Mouse (Mus musculus) adrenal gland, adult 18-20 months (tissue): ENCODE results near the gene Nrg3. TPM values are rescaled to one million over a fixed set of nuclear protein-coding genes. Genes with fewer than 3 reads are reported as not detected.

Experiments
- DNase-seq, 2 experiments: peaks; one replicate each; pipeline ENCODE4 v3.0.0; 2021 to 2022; ENCODE audit warnings: low spot score in 2 of 2
- long read RNA-seq, 2 experiments: library from polyadenylated mRNA; stranded (forward); transcript quantifications; one replicate each; pipeline ENCODE4 v2.0.0; 2021
- total RNA-seq, 2 experiments: library from RNA; stranded (reverse); gene quantifications; 1 replicate in 1 of 2; 2 replicates in 1 of 2; pipeline ENCODE4 v1.2.3; 2021

Nrg3 gene
- 1 to 10 TPM; 3.7 to 4.8 TPM for total RNA-seq
- long read RNA-seq, experiment 1, result 0 reads
- long read RNA-seq, experiment 2, partial matches to known transcripts, result 1 of 1 reads
- long read RNA-seq, experiment 2, other reads (novel, unspliced or antisense), result 0 of 1 reads

GRCm38 (mm10) chr14:39472790-39473761 lies at the start of gene Nrg3:
Nrg3 (minus strand) TSS chr14:39473088.
- DNase-seq, result no peak

GRCm38 (mm10) chr14:39508956-39509355 lies 36.1 kb upstream of the Nrg3 start:
- no peak for DNase-seq

GRCm38 (mm10) chr14:39473771-39474211 lies 903 bp upstream of the Nrg3 start:
- no peak for DNase-seq

- no peak for DNase-seq
Observed at GRCm38 (mm10) chr14:39472146-39472751, 639 bp downstream of the Nrg3 start.

GRCm38 (mm10) chr14:39471236-39471981 lies 1.5 kb downstream of the Nrg3 start:
- DNase-seq, result no peak

GRCm38 (mm10) chr14:39445501-39445900 lies 27.4 kb downstream of the Nrg3 start:
- DNase-seq, result no peak

GRCm38 (mm10) chr14:39428503-39428902 lies 44.4 kb downstream of the Nrg3 start:
- no peak for DNase-seq

GRCm38 (mm10) chr14:39421874-39422273 lies 51.0 kb downstream of the Nrg3 start:
- DNase-seq, result no peak

GRCm38 (mm10) chr14:39413270-39413669 lies 59.6 kb downstream of the Nrg3 start:
- DNase-seq, result no peak

- no peak for DNase-seq
Observed at GRCm38 (mm10) chr14:39386845-39387244, 86.0 kb downstream of the Nrg3 start.

- DNase-seq, result no peak
Observed at GRCm38 (mm10) chr14:39381321-39381720, 91.6 kb downstream of the Nrg3 start.

GRCm38 (mm10) chr14:39373220-39373619 lies 99.7 kb downstream of the Nrg3 start:
- DNase-seq, result no peak

- DNase-seq, result no peak
Observed at GRCm38 (mm10) chr14:39356251-39356650, 116.6 kb downstream of the Nrg3 start.

GRCm38 (mm10) chr14:39351979-39352737 lies 120.7 kb downstream of the Nrg3 start:
- no peak for DNase-seq

- DNase-seq, result peak in 1 of 2 experiments; percentile 2
Observed at GRCm38 (mm10) chr14:39317424-39318110, 155.3 kb downstream of the Nrg3 start.

- DNase-seq, result no peak
Observed at GRCm38 (mm10) chr14:39314111-39314510, 158.8 kb downstream of the Nrg3 start.

- no peak for DNase-seq
Observed at GRCm38 (mm10) chr14:39265121-39265520, 207.8 kb downstream of the Nrg3 start.

- DNase-seq, result no peak
Observed at GRCm38 (mm10) chr14:39264422-39264821, 208.5 kb downstream of the Nrg3 start.

GRCm38 (mm10) chr14:39261016-39261415 lies 211.9 kb downstream of the Nrg3 start:
- DNase-seq, result no peak

GRCm38 (mm10) chr14:39255391-39255790 lies 217.5 kb downstream of the Nrg3 start:
- DNase-seq, result no peak
